Mouse (Mus musculus) limb, embryonic 11.5 days (tissue): ENCODE results near the gene Cmtr2. TPM values are rescaled to one million over a fixed set of nuclear protein-coding genes. Genes with fewer than 3 reads are reported as not detected.

ENCODE experiments used
- ATAC-seq: fragments of 200-750 bp; cut with Nextera tagmentation; 2 replicates; pipeline ENCODE4 v1.8.0; 2017; ENCODE audit warnings: low read depth; ENCODE audit not compliant: insufficient number of reproducible peaks, low FRiP score, low TSS enrichment
- DNase-seq: peaks from one replicate; pipeline ENCODE4 v3.0.0-alpha.2; 2015; ENCODE audit warnings: low spot score
- H3K27ac ChIP-seq: fragments of 300-500 bp; sonication (generic); replicated peaks from 2 replicates; pipeline ENCODE4 v1.5.1; 2014; ENCODE audit warnings: low read depth, mild to moderate bottlenecking, low read length
- H3K27me3 ChIP-seq: fragments of 300-500 bp; sonication (generic); 2 replicates; pipeline ENCODE4 v1.6.1; 2014; ENCODE audit warnings: mild to moderate bottlenecking, low read length, mixed read lengths; ENCODE audit not compliant: control insufficient read depth, insufficient read depth
- H3K36me3 ChIP-seq: fragments of 300-500 bp; sonication (generic); 2 replicates; pipeline ENCODE4 v1.6.1; 2014; ENCODE audit warnings: mild to moderate bottlenecking, low read length, moderate library complexity, mixed read lengths; ENCODE audit not compliant: control insufficient read depth, insufficient read depth
- H3K4me1 ChIP-seq: fragments of 300-500 bp; sonication (generic); 2 replicates; pipeline ENCODE4 v1.6.1; 2014; ENCODE audit warnings: low read length, mixed read lengths; ENCODE audit not compliant: control insufficient read depth, insufficient read depth
- H3K4me2 ChIP-seq: fragments of 300-500 bp; sonication (generic); 2 replicates; pipeline ENCODE4 v1.6.1; 2014; ENCODE audit warnings: low read depth, mild to moderate bottlenecking, moderate library complexity; ENCODE audit not compliant: severe bottlenecking
- H3K4me3 ChIP-seq: fragments of 300-500 bp; sonication (generic); 2 replicates; pipeline ENCODE4 v1.5.1; 2014; ENCODE audit warnings: low read depth, low read length
- H3K9ac ChIP-seq: fragments of 300-500 bp; sonication (generic); 2 replicates; pipeline ENCODE4 v1.6.1; 2014; ENCODE audit warnings: mild to moderate bottlenecking, low read length
- H3K9me3 ChIP-seq: fragments of 300-500 bp; sonication (generic); 2 replicates; pipeline ENCODE4 v1.6.1; 2016; ENCODE audit warnings: low read length; ENCODE audit not compliant: control insufficient read depth
- WGBS: fragments of 180-500 bp; shearing (Covaris S2); extraction: QIAGEN DNeasy Blood & Tissue Kit; methylation state at CpG from one replicate; pipeline ENCODE4 v1.1.7; 2014; 5-methylcytosine and 5-hydroxymethylcytosine counted together
- polyA plus RNA-seq: library from polyadenylated mRNA; unstranded; fragments of >200 nt; fragmentation: Nextera tagmentation; extraction: Ambion mirVana; gene quantifications from 2 replicates; pipeline ENCODE4 v1.2.1, GENCODE M21; 2014

Gene Cmtr2
- polyA plus RNA-seq = 9.6 and 9.9 TPM in 2 replicates

DNA sequence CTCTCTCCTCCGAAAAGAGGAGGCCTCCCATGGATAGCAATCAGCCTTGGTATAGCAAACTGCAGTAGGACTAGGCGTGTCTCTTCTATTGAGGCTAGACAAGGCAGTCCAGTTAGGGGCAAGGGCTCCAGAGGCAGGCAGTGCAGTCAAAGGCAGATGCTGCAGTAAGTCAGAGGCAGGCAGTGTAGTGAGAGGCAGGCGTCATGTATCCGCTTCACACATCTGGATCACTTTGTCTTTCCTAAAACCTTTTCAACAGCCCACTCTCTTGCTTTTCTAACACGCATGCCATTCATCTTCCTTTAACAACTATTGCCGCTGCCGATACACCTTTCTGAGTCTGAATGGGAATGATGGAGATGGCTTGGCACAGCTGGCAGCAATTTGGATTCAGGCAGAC lies at the start of gene Cmtr2:
Gene Cmtr2 (plus strand): TSS at position 301 of the 400 bp plus-strand sequence.
- Histone ChIP-seq H3K4me1 (peaks cover 6% of the 10 kb centered on the region; the same call in 1 of the 2 replicates), H3K27me3 (no peaks in the 10 kb centered on the region), H3K4me3 (no peak within 1 kb of the TSS), H3K9ac (no peak within 1 kb of the TSS), H3K4me2 (no peak within 1 kb of the TSS), H3K36me3 (no peaks in the 10 kb centered on the region), H3K9me3 (no peaks in the 10 kb centered on the region), H3K27ac (no peak within 1 kb of the TSS)
- DNase-seq = no peak
- no peak for ATAC-seq
- WGBS = 60% methylated on average over 7 of the region's 7 CpGs

DNA sequence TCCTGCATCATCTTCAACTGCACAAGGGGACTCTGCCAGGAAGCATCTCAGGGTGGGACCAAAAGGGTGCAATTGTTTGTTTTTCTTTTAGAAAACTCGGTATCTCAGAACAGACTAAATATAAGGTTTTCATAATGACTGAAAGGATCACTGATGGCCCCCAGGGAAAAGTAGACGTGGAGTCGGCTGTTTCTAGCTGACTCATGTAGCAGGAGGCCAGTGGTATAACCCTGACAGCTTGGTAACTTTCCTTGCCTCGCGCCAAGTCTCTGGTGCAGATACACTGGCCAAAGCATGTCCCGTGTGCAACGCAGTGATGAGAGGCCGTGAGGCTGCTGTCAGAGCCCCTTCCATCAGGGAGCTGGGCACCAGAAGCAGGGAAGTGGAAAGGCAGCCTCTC lies 49.2 kb upstream of the Cmtr2 start:
- H3K4me3 ChIP-seq = no peak overlapping the region
- H3K4me1 ChIP-seq = 0 out of 2 replicates have a peak, but pooled peaks cover 4% of the 10 kb centered on the region
- no peaks in the 10 kb centered on the region for H3K9me3 ChIP-seq
- 78% methylated on average over 8 of the region's 8 CpGs for WGBS
- H3K27me3 ChIP-seq = peaks cover 14% of the 10 kb centered on the region
- no peak overlapping the region for H3K9ac ChIP-seq
- ATAC-seq (no peak), DNase-seq (no peak)
- H3K4me2 ChIP-seq = no peak overlapping the region
- H3K36me3 ChIP-seq = no peaks in the 10 kb centered on the region
- no peak overlapping the region for H3K27ac ChIP-seq

- H3K4me1 ChIP-seq = 0 out of 2 replicates have a peak, but pooled peaks cover 4% of the 10 kb centered on the region
- ATAC-seq (peak; percentile 68; the same call in 1 of the 2 replicates), DNase-seq (peak; percentile 87)
- H3K4me2 ChIP-seq = peak within 1 kb of the TSS; percentile 21
- H3K9ac ChIP-seq = no peak within 1 kb of the TSS
- peaks cover 14% of the 10 kb centered on the region for H3K27me3 ChIP-seq
- 0 out of 2 replicates have a peak within 1 kb of the TSS, but pooled peaks have one; percentile 7 for H3K4me3 ChIP-seq
- no peaks in the 10 kb centered on the region for H3K9me3 ChIP-seq
- no peak within 1 kb of the TSS for H3K27ac ChIP-seq
- no peaks in the 10 kb centered on the region for H3K36me3 ChIP-seq
- 0% methylated on average over 33 of the region's 33 CpGs for WGBS
Measured at GRCm38 (mm10) chr8:110168046-110168445, 47.4 kb upstream of the Cmtr2 start, which contains the start of gene Calb2. Gene Calb2, minus strand, starts transcription at chr8:110168210.

- H3K9me3 ChIP-seq = no peaks in the 10 kb centered on the region
- H3K4me3 ChIP-seq = no peak overlapping the region
- 0 out of 2 replicates have a peak, but pooled peaks cover 4% of the 10 kb centered on the region for H3K4me1 ChIP-seq
- no peaks in the 10 kb centered on the region for H3K36me3 ChIP-seq
- WGBS = 53% methylated on average over 6 of the region's 6 CpGs
- no peak for DNase-seq
- no peak for ATAC-seq
- H3K4me2 ChIP-seq = no peak overlapping the region
- no peak overlapping the region for H3K27ac ChIP-seq
- H3K9ac ChIP-seq = no peak overlapping the region
- H3K27me3 ChIP-seq = peaks cover 12% of the 10 kb centered on the region
Measured at GRCm38 (mm10) chr8:110172161-110172560, 43.3 kb upstream of the Cmtr2 start.

- Histone ChIP-seq H3K9me3 (no peaks in the 10 kb centered on the region), H3K27me3 (no peaks in the 10 kb centered on the region; the same call in 1 of the 2 replicates), H3K27ac (no peak overlapping the region), H3K36me3 (no peaks in the 10 kb centered on the region), H3K4me1 (no peaks in the 10 kb centered on the region), H3K9ac (no peak overlapping the region), H3K4me2 (no peak overlapping the region), H3K4me3 (no peak overlapping the region)
- DNase-seq (no peak), ATAC-seq (no peak)
- 80% methylated on average over 4 of the region's 4 CpGs for WGBS
Measured at GRCm38 (mm10) chr8:110174826-110175225, 40.6 kb upstream of the Cmtr2 start.

- Histone ChIP-seq H3K9ac (no peak overlapping the region), H3K27ac (no peak overlapping the region), H3K4me3 (no peak overlapping the region), H3K27me3 (no peaks in the 10 kb centered on the region), H3K36me3 (no peaks in the 10 kb centered on the region), H3K4me2 (no peak overlapping the region), H3K4me1 (no peaks in the 10 kb centered on the region), H3K9me3 (no peaks in the 10 kb centered on the region)
- ATAC-seq (no peak), DNase-seq (no peak)
- 18% methylated on average over 22 of the region's 22 CpGs for WGBS
Measured at GRCm38 (mm10) chr8:110177359-110178155, 37.9 kb upstream of the Cmtr2 start.

- H3K9me3 ChIP-seq = no peaks in the 10 kb centered on the region
- H3K27ac ChIP-seq = no peak overlapping the region
- DNase-seq = no peak
- H3K27me3 ChIP-seq = no peaks in the 10 kb centered on the region
- H3K9ac ChIP-seq = no peak overlapping the region
- H3K4me1 ChIP-seq = no peaks in the 10 kb centered on the region
- WGBS = 82% methylated on average over 11 of the region's 11 CpGs
- H3K4me2 ChIP-seq = no peak overlapping the region
- ATAC-seq = no peak
- H3K36me3 ChIP-seq = no peaks in the 10 kb centered on the region
- no peak overlapping the region for H3K4me3 ChIP-seq
Measured at GRCm38 (mm10) chr8:110182735-110183367, 32.6 kb upstream of the Cmtr2 start.

GRCm38 (mm10) chr8:110183748-110184147 lies 31.7 kb upstream of the Cmtr2 start:
- no peaks in the 10 kb centered on the region for H3K4me1 ChIP-seq
- H3K9me3 ChIP-seq = no peaks in the 10 kb centered on the region
- H3K27me3 ChIP-seq = no peaks in the 10 kb centered on the region
- no peak overlapping the region for H3K9ac ChIP-seq
- H3K36me3 ChIP-seq = no peaks in the 10 kb centered on the region
- no peak overlapping the region for H3K27ac ChIP-seq
- DNase-seq (no peak), ATAC-seq (no peak)
- WGBS = 23% methylated on average over 11 of the region's 11 CpGs
- H3K4me3 ChIP-seq = no peak overlapping the region
- no peak overlapping the region for H3K4me2 ChIP-seq
